Mouse (Mus musculus) granulocyte monocyte progenitor cell, adult 5-6 weeks (primary cell): Measurements from ENCODE around the gene Raly. TPM values are rescaled to one million over a fixed set of nuclear protein-coding genes. Genes with fewer than 3 reads are reported as not detected.

Experiments used
- ATAC-seq: replicated peaks from 2 replicates; pipeline ENCODE4 v1.8.0; 2016; ENCODE audit warnings: mild to moderate bottlenecking, moderate TSS enrichment, inconsistent platforms; ENCODE audit not compliant: poor library complexity, severe bottlenecking
- total RNA-seq, 2 experiments: library from RNA; stranded (forward) in 1 of 2; stranded (reverse) in 1 of 2; fragments of 200-712, 200-1000 nt in 1 of 2; fragments of >200 nt in 1 of 2; fragmentation: Nextera tagmentation in 1 of 2; gene quantifications; 2 replicates each; pipeline ENCODE4 v1.2.3; 2014 to 2017

Raly gene
- total RNA-seq (2014; fragmentation: Nextera tagmentation) (152 and 190 TPM in 2 replicates), total RNA-seq (2017) (191 and 211 TPM in 2 replicates)

GRCm38 (mm10) chr2:154790656-154791483, at the start of gene Raly, which contains the start of gene a:
Gene Raly (plus strand): TSS chr2:154791096.
Gene a (plus strand): TSS chr2:154791402.
- peak; percentile 88 for ATAC-seq

- ATAC-seq = no peak
These were observed 47.7 kb upstream of the Raly start for GRCm38 (mm10) chr2:154742911-154743819.

GRCm38 (mm10) chr2:154743915-154744314, 47.0 kb upstream of the Raly start:
- no peak for ATAC-seq

GRCm38 (mm10) chr2:154748383-154748782, 42.5 kb upstream of the Raly start:
- ATAC-seq = no peak

GRCm38 (mm10) chr2:154749046-154750036, 41.6 kb upstream of the Raly start:
- ATAC-seq = no peak

- peak; percentile 78 for ATAC-seq
These were observed 39.0 kb upstream of the Raly start for GRCm38 (mm10) chr2:154751924-154752323.

- no peak for ATAC-seq
These were observed 36.8 kb upstream of the Raly start for GRCm38 (mm10) chr2:154754068-154754560.

- peak; percentile 42 for ATAC-seq
These were observed 35.1 kb upstream of the Raly start for GRCm38 (mm10) chr2:154755791-154756190.

GRCm38 (mm10) chr2:154757691-154758090, 33.2 kb upstream of the Raly start:
- ATAC-seq = no peak

- ATAC-seq = no peak
These were observed 32.4 kb upstream of the Raly start for GRCm38 (mm10) chr2:154758454-154758853.

GRCm38 (mm10) chr2:154763226-154763625, 27.7 kb upstream of the Raly start:
- ATAC-seq = no peak

- ATAC-seq = no peak
These were observed 25.9 kb upstream of the Raly start for GRCm38 (mm10) chr2:154764828-154765497.

GRCm38 (mm10) chr2:154765554-154766008, 25.3 kb upstream of the Raly start:
- ATAC-seq = peak; percentile 93

- ATAC-seq = no peak
These were observed 23.8 kb upstream of the Raly start for GRCm38 (mm10) chr2:154767051-154767450.

- no peak for ATAC-seq
These were observed 21.0 kb upstream of the Raly start, which contains the start of gene Gm14214 for GRCm38 (mm10) chr2:154769930-154770329. Gene Gm14214 (minus strand): TSS chr2:154770030.

GRCm38 (mm10) chr2:154771604-154772003, 19.3 kb upstream of the Raly start:
- ATAC-seq = no peak

GRCm38 (mm10) chr2:154774032-154774431, 16.9 kb upstream of the Raly start:
- peak; percentile 69 for ATAC-seq

GRCm38 (mm10) chr2:154776496-154776895, 14.4 kb upstream of the Raly start:
- ATAC-seq = no peak

- no peak for ATAC-seq
These were observed 11.2 kb upstream of the Raly start for GRCm38 (mm10) chr2:154779648-154780047.
